Mouse (Mus musculus): Measurements from ENCODE around the gene Pip5k1c.

Gene Pip5k1c

DNA sequence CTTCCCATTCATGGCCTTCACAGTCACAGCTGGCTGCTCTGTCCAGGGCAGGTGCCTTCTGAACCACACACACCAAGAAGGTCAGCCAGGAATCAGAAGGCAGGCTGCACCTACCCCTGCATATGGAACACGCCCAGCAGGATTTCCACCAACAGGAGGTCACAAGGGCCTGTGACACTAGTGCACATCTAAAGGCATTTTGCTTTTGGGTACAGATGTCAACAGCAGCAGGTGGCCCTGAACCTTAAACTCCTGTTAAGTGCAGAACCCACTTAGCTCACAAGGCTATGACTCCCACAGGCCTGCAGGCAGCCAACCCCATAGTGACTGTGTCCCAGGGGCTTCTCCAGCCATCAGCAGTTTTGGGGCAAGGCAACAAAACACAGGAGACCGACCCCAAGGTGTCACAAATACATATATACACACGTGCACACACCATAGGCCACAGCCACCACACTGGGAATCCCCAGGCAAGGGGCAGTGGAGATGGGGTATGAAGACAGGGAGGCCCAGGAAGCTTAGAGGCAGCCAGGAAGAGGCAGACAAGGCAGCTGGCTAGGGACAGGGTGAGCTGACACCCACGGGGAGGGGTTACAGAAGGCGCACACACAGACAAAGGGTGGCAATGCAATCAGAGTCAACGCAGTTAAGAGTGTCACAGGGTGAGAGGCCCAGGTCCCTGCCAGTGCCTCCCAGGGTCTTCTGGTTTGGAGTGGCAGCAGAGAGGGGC, 73.9 kb downstream of the Pip5k1c start:
- no peak for DNase-seq (ENCODE audit: low read depth, low spot score)

DNA sequence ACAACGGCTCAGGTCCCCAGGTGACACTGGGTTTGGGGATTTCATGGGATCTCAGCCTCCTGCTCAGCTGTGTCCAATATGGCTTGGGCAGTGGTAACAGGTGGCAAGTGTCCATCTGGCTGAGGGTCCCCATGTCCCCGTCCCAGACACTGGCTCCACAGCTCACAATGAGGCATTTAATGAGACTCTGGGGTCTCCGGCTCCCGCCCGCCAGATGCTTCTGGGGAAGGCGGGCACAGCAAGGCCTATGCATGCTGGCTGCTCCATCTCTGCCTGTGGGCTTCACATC, 74.4 kb downstream of the Pip5k1c start:
- no peak for DNase-seq (ENCODE audit: low read depth, low spot score)
